Mouse (Mus musculus): ENCODE data around the gene Ank3.

DNA sequence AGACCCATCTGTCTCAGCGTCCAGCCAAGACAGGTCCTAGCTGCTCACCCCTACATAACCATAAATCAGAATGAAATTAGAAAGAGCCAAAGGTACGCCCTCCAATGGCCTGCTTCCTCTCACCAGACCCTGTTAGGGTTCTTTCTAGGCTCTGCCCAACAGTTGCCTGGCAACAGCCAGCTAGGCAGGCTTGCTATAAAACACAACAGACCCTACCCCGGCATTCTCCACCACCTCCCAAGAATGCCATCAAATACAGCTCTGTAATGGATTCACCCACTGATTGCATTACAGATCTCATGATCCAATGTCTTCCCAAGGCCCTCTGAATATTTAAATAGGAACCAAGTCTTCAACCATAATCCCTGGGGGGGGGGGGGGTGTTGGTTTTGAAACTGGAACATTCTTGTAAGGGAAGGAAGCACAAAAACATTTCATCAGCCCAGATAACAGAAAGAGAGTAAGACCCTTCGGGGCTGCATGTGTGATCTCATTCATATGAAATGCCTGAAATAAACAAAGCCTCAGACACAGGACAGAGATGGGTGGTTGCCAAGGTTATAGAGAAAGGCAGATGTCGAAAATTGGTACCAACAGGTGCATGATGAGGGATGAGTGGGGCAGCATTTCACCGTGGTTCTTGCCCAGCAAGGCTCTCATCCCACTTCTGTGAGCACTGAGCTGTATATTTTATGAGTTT lies 415.4 kb downstream of the Ank3 start:
- TF ChIP-seq CTCF (IDR thresholded peaks at IDR 0.05; ENCODE audit: low read depth, low read length), result no peak
- no peak for TF ChIP-seq POLR2A (IDR thresholded peaks at IDR 0.05; ENCODE audit: extremely low read depth, insufficient read depth, low read length)

All from liver, adult 2 months (tissue).